Mouse (Mus musculus): Measurements from ENCODE around the gene Akap10.

DNA sequence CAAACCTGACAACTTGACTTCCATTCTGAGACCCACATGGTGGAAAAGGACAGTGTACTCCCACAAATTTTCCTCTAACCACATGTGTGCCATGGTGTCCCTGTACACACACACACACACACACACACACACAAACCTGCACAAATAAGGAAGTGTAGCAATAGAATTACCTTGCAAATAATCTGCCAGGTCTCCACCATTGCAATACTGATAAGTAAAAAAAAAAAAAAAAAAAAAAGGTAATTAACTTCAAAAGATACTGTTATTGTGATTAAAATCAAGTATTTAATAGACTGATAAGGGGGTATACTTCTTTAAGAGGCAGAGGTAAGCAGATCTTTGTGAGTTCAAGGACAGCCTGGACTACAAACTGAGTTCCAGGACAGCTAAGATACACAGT is 90.1 kb downstream of the Akap10 start:
- TF ChIP-seq GATA2 (IDR thresholded peaks at IDR 0.05; ENCODE audit: borderline replicate concordance, low read depth, low read length) (no peak), CTCF (IDR thresholded peaks at IDR 0.05; ENCODE audit: low read depth, low read length) (no peak), GATA1 (IDR thresholded peaks at IDR 0.05; ENCODE audit: borderline replicate concordance, low read length) (no peak), TAL1 (conservative IDR thresholded peaks at IDR 0.05; ENCODE audit: low read depth, low read length) (no peak), POLR2AphosphoS5 (IDR thresholded peaks at IDR 0.05; ENCODE audit: insufficient replicate concordance, low read depth, low read length) (no peak)

All from G1E (cell line).